Mouse (Mus musculus): Measurements from ENCODE around the gene Dact3.

Dact3 gene

GRCm38 (mm10) chr7:16916342-16917265, 41.5 kb downstream of the Dact3 start:
- no peak for DNase-seq (ENCODE audit: low spot score)

DNA sequence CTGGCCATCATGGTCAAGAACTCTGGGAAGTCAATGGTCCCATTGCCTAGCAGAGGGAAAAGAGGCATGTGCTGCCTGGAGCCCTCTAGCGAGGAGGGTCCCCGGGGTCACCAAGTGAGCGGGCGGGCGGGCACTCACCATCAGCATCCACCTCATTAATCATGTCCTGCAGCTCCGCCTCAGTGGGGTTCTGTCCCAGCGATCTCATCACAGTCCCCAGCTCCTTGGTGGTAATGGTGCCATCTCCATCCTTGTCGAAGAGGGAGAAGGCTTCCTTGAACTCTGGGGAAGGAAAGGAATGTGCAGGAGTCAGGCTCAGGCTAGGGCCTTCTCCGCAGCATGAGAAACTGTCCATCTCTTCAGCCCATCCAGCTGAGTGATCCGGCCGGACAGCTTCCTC, 42.3 kb downstream of the Dact3 start:
- DNase-seq (ENCODE audit: low spot score): no peak

- DNase-seq (ENCODE audit: low spot score): no peak
Observed at GRCm38 (mm10) chr7:16918014-16918413, 42.9 kb downstream of the Dact3 start.

- DNase-seq (ENCODE audit: low spot score): no peak
Observed at GRCm38 (mm10) chr7:16918670-16919069, 43.6 kb downstream of the Dact3 start.

GRCm38 (mm10) chr7:16919395-16920149, 44.5 kb downstream of the Dact3 start:
- DNase-seq (ENCODE audit: low spot score): no peak

DNA sequence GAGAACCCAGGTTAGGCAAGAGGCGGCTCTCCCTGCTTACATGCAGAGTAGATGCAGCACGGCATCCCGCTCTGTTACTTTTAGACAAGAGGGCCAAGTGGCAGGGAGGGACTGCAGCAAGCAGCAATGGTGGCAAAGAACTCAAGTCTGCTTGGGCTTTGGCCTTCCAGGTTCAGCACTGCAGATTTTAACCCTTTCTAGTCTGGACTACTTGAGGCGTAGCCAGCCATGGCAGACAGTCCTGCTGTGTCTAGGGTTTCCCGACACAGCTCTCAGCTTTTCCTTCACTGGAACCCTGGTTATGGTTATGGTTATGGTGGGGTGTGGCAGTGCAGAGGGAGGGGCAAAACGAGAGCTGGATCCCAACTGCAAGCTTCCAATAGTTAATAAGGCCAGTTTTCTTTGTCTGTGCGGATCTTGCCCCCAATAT, 45.0 kb downstream of the Dact3 start:
- no peak for DNase-seq (ENCODE audit: low spot score)

- DNase-seq (ENCODE audit: low spot score): peak; percentile 60
Observed at GRCm38 (mm10) chr7:16920818-16921791, 46.0 kb downstream of the Dact3 start.

DNA sequence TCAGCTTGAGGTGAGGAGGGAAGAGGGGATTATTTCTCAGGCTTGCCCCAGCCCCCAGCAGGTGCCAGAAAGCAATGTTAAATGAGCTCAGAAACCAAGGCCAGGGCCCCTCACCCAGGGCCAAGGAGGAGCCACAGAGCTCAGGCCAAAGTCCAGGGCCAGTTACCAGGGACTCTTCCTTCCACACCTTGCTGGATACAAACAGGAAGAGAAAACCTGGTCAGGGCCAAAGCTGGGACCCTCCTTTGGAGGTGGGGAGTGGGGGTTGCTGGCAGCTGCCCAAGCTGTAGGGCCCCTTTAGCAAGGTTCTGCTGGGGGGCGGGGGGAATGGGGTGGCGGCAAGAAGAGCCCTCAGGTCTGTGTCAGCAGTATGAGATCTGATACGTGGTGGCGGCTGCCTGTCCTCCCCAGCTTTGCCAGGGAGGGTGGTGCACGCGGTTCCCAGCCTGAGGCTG, 46.8 kb downstream of the Dact3 start:
- no peak for DNase-seq (ENCODE audit: low spot score)

DNA sequence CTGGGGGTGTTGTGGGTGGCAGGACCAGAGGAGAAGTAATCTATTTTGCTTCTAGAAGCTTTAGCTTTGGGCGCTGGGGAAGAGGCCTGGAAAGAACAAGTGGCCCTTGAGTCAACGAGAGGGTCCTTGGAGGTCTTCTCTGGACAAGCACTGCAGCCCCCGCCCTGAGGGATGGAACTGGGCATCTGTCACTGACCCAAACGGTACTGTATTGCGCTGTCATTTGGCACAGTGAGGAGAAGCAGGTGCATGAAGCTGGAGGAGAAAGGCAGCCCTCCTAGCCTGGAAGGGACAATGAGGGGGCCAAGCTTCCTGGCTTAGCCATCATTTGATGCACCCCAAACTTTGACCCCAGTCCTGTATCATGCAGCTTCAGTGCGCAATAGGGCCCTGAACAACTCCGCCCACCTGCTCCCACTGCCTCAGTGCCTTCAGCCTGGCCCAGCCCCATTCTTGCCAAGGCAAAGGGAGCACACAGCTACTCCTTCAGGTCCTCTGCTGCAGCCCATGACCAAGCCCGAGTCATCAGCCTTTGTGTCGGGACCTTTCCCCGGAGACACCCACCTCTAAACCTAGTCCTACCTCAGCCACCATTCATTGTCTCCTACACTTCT, 47.4 kb downstream of the Dact3 start:
- DNase-seq (ENCODE audit: low spot score): no peak

- DNase-seq (ENCODE audit: low spot score): peak; percentile 51
Observed at GRCm38 (mm10) chr7:16923283-16924036, 48.3 kb downstream of the Dact3 start.

DNA sequence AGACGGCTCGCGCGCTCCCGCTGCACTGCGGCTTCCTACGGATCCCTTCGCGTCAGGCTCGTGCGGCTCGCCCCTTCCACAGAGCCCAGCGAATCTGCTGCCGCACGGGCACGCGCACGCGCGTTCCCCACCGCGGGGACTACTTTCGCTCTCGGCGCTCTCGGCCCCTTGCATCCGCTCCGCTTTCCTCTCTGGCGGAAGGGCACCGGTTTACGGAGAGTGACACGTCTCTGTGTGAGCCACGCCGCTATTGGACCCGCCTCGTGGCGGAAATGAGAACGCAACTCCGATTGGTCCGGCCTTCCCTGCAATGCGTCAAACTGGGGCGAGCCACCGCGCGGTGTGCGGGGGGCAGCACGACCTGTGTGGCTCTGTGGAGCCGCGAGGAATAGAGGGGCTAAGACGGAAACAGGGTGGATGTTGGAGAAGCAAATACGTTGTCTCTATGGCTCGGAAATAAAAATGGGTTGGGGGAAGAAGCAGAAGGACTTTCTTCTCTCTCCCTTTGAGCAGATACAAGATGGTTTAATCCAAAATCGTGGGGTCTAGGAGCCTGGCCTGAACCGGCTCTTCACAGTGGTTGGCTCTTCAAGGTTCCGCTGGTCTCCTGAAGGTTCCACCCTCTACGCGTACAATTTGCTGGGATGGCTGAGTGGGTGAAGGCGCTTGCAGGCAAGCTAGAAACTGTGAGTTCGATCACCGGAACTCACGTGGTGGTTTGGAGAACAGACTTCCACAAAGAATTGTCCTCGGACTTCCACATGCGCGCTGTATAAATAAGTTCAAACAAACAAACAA, 49.1 kb downstream of the Dact3 start, which contains the start of gene Calm3:
Calm3 (minus strand) TSS at position 78 of the 798 bp plus-strand sequence.
- DNase-seq (ENCODE audit: low spot score): peak; percentile 100

- DNase-seq (ENCODE audit: low spot score): no peak
Observed at GRCm38 (mm10) chr7:16928341-16928740, 53.2 kb downstream of the Dact3 start.

GRCm38 (mm10) chr7:16930850-16931249, 55.7 kb downstream of the Dact3 start:
- DNase-seq (ENCODE audit: low spot score): peak; percentile 88

GRCm38 (mm10) chr7:16931968-16932627, 57.0 kb downstream of the Dact3 start:
- peak; percentile 96 for DNase-seq (ENCODE audit: low spot score)

GRCm38 (mm10) chr7:16932704-16933577, 57.8 kb downstream of the Dact3 start:
- peak; percentile 75 for DNase-seq (ENCODE audit: low spot score)
